Mouse (Mus musculus) stomach, postnatal 0 days (tissue): ENCODE results near the gene Rbms3. TPM values are rescaled to one million over a fixed set of nuclear protein-coding genes. Genes with fewer than 3 reads are reported as not detected.

Source experiments
- ATAC-seq: fragments of 200-750 bp; cut with Nextera tagmentation; 2 replicates; pipeline ENCODE4 v1.8.0; 2017; ENCODE audit not compliant: low FRiP score, low TSS enrichment
- DNase-seq: peaks from one replicate; pipeline ENCODE4 v3.0.0-alpha.2; 2016; ENCODE audit warnings: low spot score
- H3K27ac ChIP-seq: fragments of 300-500 bp; sonication (generic); replicated peaks from 2 replicates; pipeline ENCODE4 v1.5.1; 2014; ENCODE audit warnings: mild to moderate bottlenecking, control low read depth
- H3K27me3 ChIP-seq: fragments of 300-500 bp; sonication (generic); 2 replicates; pipeline ENCODE4 v1.6.1; 2014; ENCODE audit warnings: low read length; ENCODE audit not compliant: control insufficient read depth, insufficient read depth
- H3K36me3 ChIP-seq: fragments of 300-500 bp; sonication (generic); 2 replicates; pipeline ENCODE4 v1.6.1; 2014; ENCODE audit warnings: low read length, mixed read lengths; ENCODE audit not compliant: control insufficient read depth, insufficient read depth
- H3K4me1 ChIP-seq: fragments of 300-500 bp; sonication (generic); replicated peaks from 2 replicates; pipeline ENCODE4 v1.6.1; 2014; ENCODE audit warnings: antibody characterized with exemption; ENCODE audit not compliant: control insufficient read depth, insufficient read depth
- H3K4me2 ChIP-seq: fragments of 300-500 bp; sonication (generic); replicated peaks from 2 replicates; pipeline ENCODE4 v1.6.1; 2014; ENCODE audit warnings: low read depth, mild to moderate bottlenecking, control low read depth, moderate library complexity
- H3K4me3 ChIP-seq: fragments of 300-500 bp; sonication (generic); 2 replicates; pipeline ENCODE4 v1.5.1; 2014; ENCODE audit warnings: low read depth, low read length, control low read depth
- H3K9ac ChIP-seq: fragments of 300-500 bp; sonication (generic); 2 replicates; pipeline ENCODE4 v1.6.1; 2014; ENCODE audit warnings: mild to moderate bottlenecking, low read length, control low read depth, mixed read lengths
- H3K9me3 ChIP-seq: fragments of 300-500 bp; sonication (generic); 2 replicates; pipeline ENCODE4 v1.6.1; 2016; ENCODE audit warnings: low read length; ENCODE audit not compliant: control insufficient read depth
- CTCF ChIP-seq: IDR thresholded peaks from 2 replicates; pipeline ENCODE4 v1.5.1; 2016; ENCODE audit warnings: antibody characterized with exemption, low read depth, mild to moderate bottlenecking, moderate library complexity
- EP300 ChIP-seq: optimal IDR thresholded peaks from 2 replicates; pipeline ENCODE3; 2016; ENCODE audit warnings: antibody characterized with exemption
- WGBS: fragments of 180-500 bp; shearing (Covaris S2); extraction: QIAGEN DNeasy Blood & Tissue Kit; methylation state at CpG from one replicate; pipeline ENCODE4 v1.1.7; 2014; 5-methylcytosine and 5-hydroxymethylcytosine counted together
- polyA plus RNA-seq: library from polyadenylated mRNA; unstranded; fragments of >200 nt; fragmentation: Nextera tagmentation; extraction: Ambion mirVana; gene quantifications from 2 replicates; pipeline ENCODE4 v1.2.1, GENCODE M21; 2015

Gene Rbms3
- polyA plus RNA-seq, 1 experiment from 2014 or later, result 20.9 TPM

DNA sequence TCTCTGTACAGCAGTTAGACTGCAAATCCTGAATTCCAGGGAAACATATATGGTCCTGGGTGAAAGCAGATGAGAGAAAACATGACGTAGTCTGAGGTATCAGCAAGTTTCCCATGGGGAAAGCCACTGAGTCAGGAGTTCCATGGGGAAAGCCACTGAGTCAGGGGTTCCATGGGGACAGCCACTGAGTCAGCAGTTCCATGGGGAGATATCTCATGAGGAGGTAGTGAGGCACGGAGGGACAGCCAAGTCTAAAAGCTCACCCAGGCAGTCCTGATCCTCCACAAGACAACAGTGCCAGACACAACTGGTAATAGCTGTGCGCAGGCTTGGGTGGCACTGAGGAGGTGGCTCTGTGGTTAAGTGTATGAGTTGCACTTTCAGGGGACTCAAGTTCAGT lies 682.9 kb downstream of the Rbms3 start:
- Histone ChIP-seq H3K27ac (no peak overlapping the region), H3K4me3 (no peak overlapping the region), H3K9me3 (no peaks in the 10 kb centered on the region), H3K9ac (no peak overlapping the region), H3K4me2 (no peak overlapping the region), H3K4me1 (no peaks in the 10 kb centered on the region), H3K27me3 (no peaks in the 10 kb centered on the region), H3K36me3 (no peaks in the 10 kb centered on the region)
- 94% methylated on average over 3 of the region's 3 CpGs for WGBS
- TF ChIP-seq EP300 (no peak), CTCF (no peak)
- DNase-seq (no peak), ATAC-seq (no peak)

DNA sequence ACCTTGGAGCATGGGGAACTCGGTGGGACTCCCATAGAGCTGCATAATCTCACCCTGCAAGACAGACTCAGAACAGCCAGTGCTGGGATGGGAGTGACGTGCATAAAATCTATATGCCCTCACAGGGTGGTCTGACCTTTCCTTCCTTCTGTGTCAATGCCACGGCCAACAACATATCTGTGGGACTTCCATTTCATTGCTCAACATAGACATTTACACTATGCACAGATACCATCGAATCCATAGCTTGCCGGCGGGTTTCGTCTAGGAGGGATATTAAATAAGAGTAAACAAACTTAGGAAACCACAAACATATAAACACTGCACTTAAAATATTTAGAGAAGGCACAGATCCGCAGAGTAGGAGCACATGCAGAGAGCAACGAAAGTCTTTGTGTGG lies 684.0 kb downstream of the Rbms3 start:
- WGBS, result 63% methylated on average over 9 of the region's 9 CpGs
- no peak for DNase-seq
- Histone ChIP-seq H3K4me1 (no peaks in the 10 kb centered on the region), H3K27me3 (no peaks in the 10 kb centered on the region), H3K4me3 (no peak overlapping the region), H3K36me3 (no peaks in the 10 kb centered on the region), H3K27ac (no peak overlapping the region), H3K4me2 (no peak overlapping the region), H3K9ac (no peak overlapping the region), H3K9me3 (no peaks in the 10 kb centered on the region)
- no peak for TF ChIP-seq CTCF
- TF ChIP-seq EP300, result no peak
- ATAC-seq, result no peak

DNA sequence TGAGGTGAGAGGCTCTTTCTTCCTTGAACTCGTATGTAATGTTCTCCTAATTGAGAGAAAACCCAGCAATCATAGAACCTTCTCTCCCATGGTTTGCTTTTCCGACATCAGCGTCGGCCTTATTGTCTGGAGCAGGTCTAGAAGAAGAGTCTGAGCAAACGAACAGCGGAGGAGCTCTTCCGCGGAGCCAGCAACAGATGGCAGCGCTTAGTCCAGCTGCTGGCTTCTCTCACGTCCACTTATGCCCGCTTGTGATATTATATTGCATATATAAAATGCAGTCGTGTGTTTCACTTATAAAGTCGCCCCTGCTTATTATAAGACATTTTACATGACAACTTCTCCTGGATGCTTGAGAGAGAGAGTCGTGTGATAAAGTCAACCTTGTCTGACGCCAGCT lies 685.8 kb downstream of the Rbms3 start:
- no peaks in the 10 kb centered on the region for H3K27me3 ChIP-seq
- no peaks in the 10 kb centered on the region for H3K4me1 ChIP-seq
- TF ChIP-seq EP300, result no peak
- no peak for TF ChIP-seq CTCF
- ATAC-seq (no peak), DNase-seq (no peak)
- no peaks in the 10 kb centered on the region for H3K9me3 ChIP-seq
- no peak overlapping the region for H3K9ac ChIP-seq
- H3K36me3 ChIP-seq, result no peaks in the 10 kb centered on the region
- WGBS, result 70% methylated on average over 15 of the region's 15 CpGs
- H3K27ac ChIP-seq, result no peak overlapping the region
- H3K4me3 ChIP-seq, result no peak overlapping the region
- H3K4me2 ChIP-seq, result no peak overlapping the region

DNA sequence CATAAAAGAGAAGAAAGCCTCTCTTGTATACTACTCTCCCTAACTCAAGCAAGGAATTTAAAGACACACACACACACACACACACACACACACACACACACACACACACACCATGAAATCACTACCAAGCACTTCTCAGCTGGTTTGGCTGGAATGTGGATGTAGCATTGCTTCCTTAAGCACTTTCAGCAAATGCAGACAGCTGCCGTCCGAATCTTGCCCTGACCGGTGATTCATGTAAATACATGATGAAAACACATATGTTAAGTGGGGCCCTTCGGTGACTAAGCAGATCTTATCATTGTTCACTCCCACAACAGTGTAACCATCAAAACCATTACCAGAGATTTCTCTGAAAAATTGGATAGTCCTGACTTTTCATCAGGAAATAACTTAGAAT lies 688.6 kb downstream of the Rbms3 start:
- DNase-seq, result no peak
- TF ChIP-seq CTCF, result no peak
- no peaks in the 10 kb centered on the region for H3K36me3 ChIP-seq
- 43% methylated on average over 4 of the region's 4 CpGs for WGBS
- H3K4me2 ChIP-seq, result no peak overlapping the region
- H3K9ac ChIP-seq, result no peak overlapping the region
- H3K4me3 ChIP-seq, result no peak overlapping the region
- no peak for ATAC-seq
- no peaks in the 10 kb centered on the region for H3K27me3 ChIP-seq
- H3K4me1 ChIP-seq, result no peaks in the 10 kb centered on the region
- no peak overlapping the region for H3K27ac ChIP-seq
- no peaks in the 10 kb centered on the region for H3K9me3 ChIP-seq

DNA sequence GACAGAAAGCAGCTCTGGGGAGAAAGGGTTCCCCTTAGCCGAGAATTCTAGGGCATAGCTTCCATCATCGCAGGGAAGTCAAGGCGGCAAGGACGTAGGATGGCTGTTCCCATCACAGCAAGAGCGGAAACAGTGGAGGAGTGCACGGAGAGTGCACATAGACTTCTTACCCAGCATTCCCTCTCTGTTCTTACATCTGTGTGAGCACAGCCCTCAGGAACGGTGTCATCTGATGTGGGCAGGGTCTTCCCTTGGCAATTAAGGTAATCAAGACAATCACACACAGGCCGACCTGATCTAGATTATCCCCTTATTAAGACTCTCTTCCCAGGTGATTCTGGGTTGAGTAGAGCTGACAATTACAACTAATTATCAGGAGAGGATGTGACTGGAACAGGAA lies 689.0 kb downstream of the Rbms3 start:
- ATAC-seq, result no peak
- Histone ChIP-seq H3K9me3 (no peaks in the 10 kb centered on the region), H3K4me3 (no peak overlapping the region), H3K27me3 (no peaks in the 10 kb centered on the region), H3K4me2 (no peak overlapping the region), H3K4me1 (no peaks in the 10 kb centered on the region), H3K36me3 (no peaks in the 10 kb centered on the region), H3K27ac (no peak overlapping the region), H3K9ac (no peak overlapping the region)
- DNase-seq, result no peak
- 85% methylated on average over 8 of the region's 8 CpGs for WGBS
- TF ChIP-seq CTCF (no peak), EP300 (no peak)

DNA sequence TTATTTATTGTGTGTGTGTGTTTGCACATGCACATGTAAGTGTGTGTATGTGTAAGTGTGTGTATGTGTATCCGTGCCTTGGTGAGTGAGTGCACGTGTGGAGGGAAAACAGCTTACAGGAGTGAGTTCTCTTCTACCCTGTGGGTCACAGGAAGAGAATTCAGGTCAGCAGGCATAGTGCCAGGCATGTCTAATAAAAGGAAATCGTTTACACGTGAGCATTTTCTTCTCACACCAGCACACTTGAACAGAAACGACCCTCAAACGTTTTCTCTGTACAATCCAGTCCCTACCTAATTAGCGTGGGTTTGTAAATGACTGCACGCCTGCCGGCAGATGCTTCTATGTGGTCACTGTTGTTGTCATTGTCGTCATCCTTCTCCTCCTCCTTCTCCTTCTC lies 701.4 kb downstream of the Rbms3 start:
- Histone ChIP-seq H3K27ac (no peak overlapping the region), H3K9me3 (no peaks in the 10 kb centered on the region), H3K9ac (no peak overlapping the region), H3K4me2 (no peak overlapping the region), H3K36me3 (no peaks in the 10 kb centered on the region), H3K4me3 (no peak overlapping the region), H3K4me1 (no peaks in the 10 kb centered on the region), H3K27me3 (no peaks in the 10 kb centered on the region)
- WGBS, result 39% methylated on average over 10 of the region's 10 CpGs
- DNase-seq (no peak), ATAC-seq (no peak)
- TF ChIP-seq EP300 (no peak), CTCF (no peak)
